Comparison of ENCODE assay signal across 17 mouse cellular contexts in genomic region chr5:126875842-126876241, GRCm38 (mm10).
"Had no signal": no experiment of that assay in that cellular context is flagged by ENCODE, and none has a peak within 500 bp of the region (broad histone marks: within the 10 kb centered on the region; RNA-seq: fewer than 3 reads in every experiment).

No protein-coding gene starts in this region.

- H3K27ac ChIP-seq: kidney, postnatal 0 days; left cerebral cortex, adult 2 months; liver, embryonic 13.5 days; lung, embryonic 15.5 days; midbrain, embryonic 10.5 days; midbrain, embryonic 13.5 days; neural tube, embryonic 13.5 days had no signal

- DNase-seq: kidney, adult 2 months; kidney, postnatal 25 days; layer of hippocampus, postnatal 36 days; liver, embryonic 13.5 days; retina, postnatal 1 day; right cerebral cortex, postnatal 25 days; thymus, adult 18-20 months; thymus, postnatal 36 days had no signal

- H3K4me2 ChIP-seq: liver, embryonic 13.5 days; lung, embryonic 15.5 days; midbrain, embryonic 13.5 days; neural tube, embryonic 13.5 days had no signal

- H3K9me3 ChIP-seq: lung, embryonic 15.5 days; midbrain, embryonic 10.5 days; neural tube, embryonic 13.5 days had no signal

- H3K4me1 ChIP-seq: liver, embryonic 13.5 days; lung, embryonic 15.5 days; midbrain, embryonic 10.5 days; midbrain, embryonic 13.5 days; neural tube, embryonic 13.5 days had no signal

- H3K9ac ChIP-seq: liver, embryonic 13.5 days; lung, embryonic 15.5 days; midbrain, embryonic 13.5 days; neural tube, embryonic 13.5 days had no signal

- H3K27me3 ChIP-seq: liver, embryonic 13.5 days; lung, embryonic 15.5 days; midbrain, embryonic 13.5 days; neural tube, embryonic 13.5 days had no signal

- ATAC-seq: intestine, postnatal 0 days; midbrain, embryonic 13.5 days; midbrain, embryonic 16.5 days had no signal

- H3K36me3 ChIP-seq: liver, embryonic 13.5 days; lung, embryonic 15.5 days; midbrain, embryonic 10.5 days; midbrain, embryonic 13.5 days; neural tube, embryonic 13.5 days had no signal

- H3K4me3 ChIP-seq: left cerebral cortex, adult 2 months; liver, embryonic 13.5 days; lung, embryonic 15.5 days; midbrain, embryonic 10.5 days; midbrain, embryonic 13.5 days; myocyte; neural tube, embryonic 13.5 days had no signal
